Mouse (Mus musculus) natural killer cell, adult 2 months (primary cell): ENCODE measurements around the gene Rgs9.
A peak's percentile ranks its signal among the peaks of the same experiment; 100 is the strongest.
"Not testable (repeated sequence)": the region's sequence is repeated elsewhere in the genome, so short reads cannot be mapped to it uniquely, and the experiment has no call there.

Source experiments
- DNase-seq, 2 experiments: peaks; one replicate each; pipeline ENCODE4 v3.0.0; 2022; ENCODE audit warnings: low spot score in 2 of 2

Gene Rgs9

GRCm38 (mm10) chr11:109297710-109298375 lies at the start of gene Rgs9:
Gene Rgs9 (minus strand): TSS chr11:109298129.
- DNase-seq = peak; percentile 68 to 87

GRCm38 (mm10) chr11:109347242-109347959 lies 49.5 kb upstream of the Rgs9 start:
- DNase-seq = peak; percentile 42 to 47

GRCm38 (mm10) chr11:109343991-109344599 lies 46.2 kb upstream of the Rgs9 start:
- DNase-seq = no peak

GRCm38 (mm10) chr11:109343558-109343957 lies 45.6 kb upstream of the Rgs9 start:
- no peak for DNase-seq

- DNase-seq = not testable (repeated sequence)
Measured at GRCm38 (mm10) chr11:109342666-109343065, 44.7 kb upstream of the Rgs9 start.

GRCm38 (mm10) chr11:109340541-109340940 lies 42.6 kb upstream of the Rgs9 start:
- DNase-seq = no peak

- no peak for DNase-seq
Measured at GRCm38 (mm10) chr11:109339155-109339938, 41.4 kb upstream of the Rgs9 start.

GRCm38 (mm10) chr11:109335890-109336289 lies 38.0 kb upstream of the Rgs9 start:
- no peak for DNase-seq

GRCm38 (mm10) chr11:109334773-109335172 lies 36.8 kb upstream of the Rgs9 start:
- no peak for DNase-seq

GRCm38 (mm10) chr11:109332722-109333121 lies 34.8 kb upstream of the Rgs9 start:
- DNase-seq = no peak

- peak; percentile 90 to 93 for DNase-seq
Measured at GRCm38 (mm10) chr11:109331424-109331824, 33.5 kb upstream of the Rgs9 start.

- peak; percentile 28 to 53 for DNase-seq
Measured at GRCm38 (mm10) chr11:109330706-109331393, 32.9 kb upstream of the Rgs9 start.

- no peak for DNase-seq
Measured at GRCm38 (mm10) chr11:109329331-109329730, 31.4 kb upstream of the Rgs9 start.

- DNase-seq = no peak
Measured at GRCm38 (mm10) chr11:109327952-109328351, 30.0 kb upstream of the Rgs9 start.

- DNase-seq = no peak
Measured at GRCm38 (mm10) chr11:109327381-109327780, 29.5 kb upstream of the Rgs9 start.

GRCm38 (mm10) chr11:109326270-109326669 lies 28.3 kb upstream of the Rgs9 start:
- DNase-seq = no peak

GRCm38 (mm10) chr11:109320361-109320933 lies 22.5 kb upstream of the Rgs9 start:
- no peak for DNase-seq

GRCm38 (mm10) chr11:109319946-109320345 lies 22.0 kb upstream of the Rgs9 start:
- DNase-seq = no peak

- no peak for DNase-seq
Measured at GRCm38 (mm10) chr11:109319471-109319870, 21.5 kb upstream of the Rgs9 start.

- DNase-seq = peak in 1 of 2 experiments; percentile 43
Measured at GRCm38 (mm10) chr11:109316921-109317320, 19.0 kb upstream of the Rgs9 start.
